Mouse (Mus musculus) E14TG2a.4 (cell line): ENCODE results near the gene Rps6ka4.

ENCODE experiments used
- CTCF ChIP-seq: conservative IDR thresholded peaks from 2 replicates; pipeline ENCODE4 v1.5.1; 2014; ENCODE audit warnings: low read length
- POU5F1 ChIP-seq: IDR thresholded peaks from 2 replicates; pipeline ENCODE4 v1.6.1; 2014; ENCODE audit warnings: low read length, borderline replicate concordance

DNA sequence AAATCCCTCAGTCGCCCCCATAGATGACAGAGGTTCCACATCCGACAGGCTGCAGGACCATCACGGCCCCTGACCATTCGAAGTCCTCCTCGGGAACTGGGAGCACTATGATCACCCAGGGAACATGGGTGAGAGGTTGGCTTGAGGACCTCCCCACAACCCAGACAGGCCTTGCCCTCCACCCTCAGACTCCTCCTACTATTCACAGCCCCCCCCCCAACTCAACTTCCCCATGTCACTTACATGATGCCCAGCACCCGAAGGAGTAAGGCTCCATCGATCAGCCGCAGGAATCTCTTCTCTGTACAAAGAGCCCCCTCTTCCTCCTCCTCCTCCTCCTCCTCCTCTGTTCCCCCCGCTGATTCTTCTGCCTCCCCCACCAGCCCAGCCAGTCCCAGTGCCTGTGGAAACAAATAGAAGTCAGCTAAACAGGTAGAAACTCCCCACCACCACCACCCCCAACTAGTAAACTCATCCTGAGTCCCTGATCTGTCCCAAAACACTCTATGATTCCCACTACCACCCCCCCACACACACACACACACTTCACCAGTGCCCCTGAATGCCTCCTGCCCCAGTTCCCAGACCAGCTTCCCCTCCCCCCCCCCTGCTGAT is 17.1 kb upstream of the Rps6ka4 start:
- no peak for TF ChIP-seq CTCF
- TF ChIP-seq POU5F1, result no peak
